In genomic region chr3:63899309-63899695, GRCm38 (mm10) we compare ENCODE assay signal across 8 mouse cellular contexts. TPM values are rescaled to one million over a fixed set of nuclear protein-coding genes. Genes with fewer than 3 reads are reported as not detected.
A peak's percentile ranks its signal among the peaks of the same experiment; 100 is the strongest.
DNase-seq lines count a peak whose midpoint lies in the region; ATAC-seq and TF ChIP-seq lines count a peak whose summit lies in the region.

Plch1 (minus strand) TSS chr3:63899472.

- H3K4me3 ChIP-seq in erythroblast, embryonic 14.5 days (replicated peaks) = peak within 1 kb of the TSS; percentile 44
- peak within 1 kb of the TSS; percentile 69 for H3K4me3 ChIP-seq in embryonic fibroblast, embryonic 13.5 days (ENCODE audit: insufficient read depth, low read length)
- peak within 1 kb of the TSS; percentile 59 for H3K4me3 ChIP-seq in hindbrain, embryonic 14.5 days (replicated peaks; ENCODE audit: low read length)
- H3K4me3 ChIP-seq in stomach, embryonic 15.5 days (replicated peaks) = peak within 1 kb of the TSS; percentile 53

- TF ChIP-seq CTCF in embryonic fibroblast, embryonic 13.5 days (IDR thresholded peaks at IDR 0.05; ENCODE audit: borderline replicate concordance, insufficient read depth, low read length) = no peak

- intact Hi-C loops in left cerebral cortex, postnatal 4 days (cut with DNase I) = no loop called here

- H3K9ac ChIP-seq in hindbrain, embryonic 14.5 days = peak within 1 kb of the TSS; percentile 66
- peak within 1 kb of the TSS; percentile 52 for H3K9ac ChIP-seq in stomach, embryonic 15.5 days

- no peaks in the 10 kb centered on the region for H3K9me3 ChIP-seq in erythroblast, embryonic 14.5 days (ENCODE audit: control insufficient read depth, low read length)
- H3K9me3 ChIP-seq in hindbrain, embryonic 14.5 days (ENCODE audit: control insufficient read depth, low read length) = no peaks in the 10 kb centered on the region
- H3K9me3 ChIP-seq in stomach, embryonic 15.5 days = no peaks in the 10 kb centered on the region

- WGBS in hindbrain, embryonic 14.5 days = under 1% methylated on average over 12 of the region's 12 CpGs
- WGBS in stomach, embryonic 15.5 days = under 1% methylated on average over 12 of the region's 12 CpGs

- DNase-seq in adrenal gland, postnatal 25 days = peak; percentile 50
- DNase-seq in hindbrain, embryonic 14.5 days (ENCODE audit: low spot score) = peak; percentile 78
- peak; percentile 76 for DNase-seq in left cerebral cortex, postnatal 4 days

- ATAC-seq in erythroblast, adult 5-6 weeks (replicated peaks; ENCODE audit: low FRiP score, poor library complexity, severe bottlenecking) = no peak
- ATAC-seq in hindbrain, embryonic 14.5 days (ENCODE audit: low FRiP score) = peak; percentile 80
- peak; percentile 87 for ATAC-seq in megakaryocyte-erythroid progenitor cell, adult 5-6 weeks (replicated peaks; ENCODE audit: low FRiP score, low TSS enrichment, poor library complexity, severe bottlenecking)
- ATAC-seq in stomach, embryonic 15.5 days (ENCODE audit: insufficient read depth, low FRiP score, low read depth) = peak; percentile 75

- no peaks in the 10 kb centered on the region for H3K36me3 ChIP-seq in erythroblast, embryonic 14.5 days (ENCODE audit: control insufficient read depth)
- no peaks in the 10 kb centered on the region for H3K36me3 ChIP-seq in hindbrain, embryonic 14.5 days (replicated peaks; ENCODE audit: control insufficient read depth, insufficient read depth)
- no peaks in the 10 kb centered on the region for H3K36me3 ChIP-seq in stomach, embryonic 15.5 days

- H3K4me1 ChIP-seq in erythroblast, embryonic 14.5 days (ENCODE audit: control insufficient read depth) = peaks cover 2% of the 10 kb centered on the region; the same call in 1 of the 2 replicates
- no peaks in the 10 kb centered on the region; the same call in 1 of the 2 replicates for H3K4me1 ChIP-seq in embryonic fibroblast, embryonic 13.5 days (ENCODE audit: control insufficient read depth, insufficient read depth, low read length)
- peaks cover 9% of the 10 kb centered on the region for H3K4me1 ChIP-seq in hindbrain, embryonic 14.5 days (replicated peaks; ENCODE audit: control insufficient read depth, insufficient read depth, low read length)
- H3K4me1 ChIP-seq in stomach, embryonic 15.5 days = no peaks in the 10 kb centered on the region

- TF ChIP-seq POLR2A in embryonic fibroblast, embryonic 13.5 days (IDR thresholded peaks at IDR 0.05; ENCODE audit: low read depth, low read length) = no peak

- peaks cover 40% of the 10 kb centered on the region for H3K27me3 ChIP-seq in erythroblast, embryonic 14.5 days (ENCODE audit: control insufficient read depth)
- H3K27me3 ChIP-seq in hindbrain, embryonic 14.5 days (ENCODE audit: control insufficient read depth, insufficient read depth, low read length) = no peaks in the 10 kb centered on the region
- no peaks in the 10 kb centered on the region for H3K27me3 ChIP-seq in stomach, embryonic 15.5 days (replicated peaks)

- H3K4me2 ChIP-seq in hindbrain, embryonic 14.5 days (replicated peaks) = peak within 1 kb of the TSS; percentile 64
- H3K4me2 ChIP-seq in stomach, embryonic 15.5 days = peak within 1 kb of the TSS; percentile 91

- no peak within 1 kb of the TSS for H3K27ac ChIP-seq in embryonic fibroblast, embryonic 13.5 days (ENCODE audit: insufficient read depth, low read length)
- H3K27ac ChIP-seq in hindbrain, embryonic 14.5 days = peak within 1 kb of the TSS; percentile 77
- H3K27ac ChIP-seq in stomach, embryonic 15.5 days = peak within 1 kb of the TSS; percentile 60

RNA-seq across cellular contexts. Expression of gene Plch1, which starts in this region (rescaled TPM):
- not detected in 2 replicates for polyA plus RNA-seq in erythroblast, embryonic 14.5 days (2012)
- total RNA-seq in erythroblast, adult 5-6 weeks (2015; ENCODE audit: low replicate concordance) = not detected in 2 replicates
- total RNA-seq in erythroblast, adult 5-6 weeks (2017; ENCODE audit: low replicate concordance) = not detected in 2 replicates
- total RNA-seq in adrenal gland, postnatal 25 days (2021) = not detected in 2 replicates
- polyA plus RNA-seq in embryonic fibroblast, embryonic 13.5 days (2011; ENCODE audit: insufficient read length, low read depth, missing spikeins) = 0.51 and 0.87 TPM in 2 replicates
- polyA plus RNA-seq in hindbrain, embryonic 14.5 days (2014; fragmentation: Nextera tagmentation; extraction: Ambion mirVana) = 11.3 and 12.3 TPM in 2 replicates
- total RNA-seq in left cerebral cortex, postnatal 4 days (2021) = 1 to 10 TPM; 7.6 to 9.0 TPM
- total RNA-seq in megakaryocyte-erythroid progenitor cell, adult 5-6 weeks (2014; fragmentation: Nextera tagmentation) = not detected in 2 replicates
- not detected in 2 replicates for total RNA-seq in megakaryocyte-erythroid progenitor cell, adult 5-6 weeks (2017)
- polyA plus RNA-seq in stomach, embryonic 15.5 days (2015; fragmentation: Nextera tagmentation; extraction: Ambion mirVana) = 5.7 and 8.3 TPM in 2 replicates

Comparison
In these comparisons a context has a peak if more than half of its experiments do, and no peak if none do; other contexts are left out.
1. Peak in DNase-seq in adrenal gland, postnatal 25 days; RNA of the gene not detected or under 1 TPM.
2. Peak in ATAC-seq in megakaryocyte-erythroid progenitor cell, adult 5-6 weeks; RNA of the gene not detected or under 1 TPM.